Mouse (Mus musculus): ENCODE measurements around the gene Zfp553. TPM values are rescaled to one million over a fixed set of nuclear protein-coding genes. Genes with fewer than 3 reads are reported as not detected.

Zfp553 gene
- 53.7 and 55.0 TPM in 2 replicates for polyA plus RNA-seq (2015; fragmentation: Nextera tagmentation; extraction: Ambion mirVana)

GRCm38 (mm10) chr7:127232622-127233367 lies at the start of gene Zfp553, which contains the start of gene Sept1:
TSS of gene Zfp553 (plus strand) at chr7:127233061.
TSS of gene Sept1 (minus strand) at chr7:127233130.
- WGBS, result under 1% methylated on average over 64 of the region's 64 CpGs
- H3K4me1 ChIP-seq, result peaks cover 34% of the 10 kb centered on the region
- peak within 1 kb of the TSS; percentile 97 for H3K4me3 ChIP-seq
- H3K9me3 ChIP-seq, result no peaks in the 10 kb centered on the region
- H3K4me2 ChIP-seq, result peak within 1 kb of the TSS; percentile 79
- no peaks in the 10 kb centered on the region for H3K27me3 ChIP-seq
- peak within 1 kb of the TSS; percentile 99 for H3K27ac ChIP-seq
- H3K9ac ChIP-seq, result peak within 1 kb of the TSS; percentile 97
- peaks cover 56% of the 10 kb centered on the region for H3K36me3 ChIP-seq
- ATAC-seq (ENCODE audit: insufficient number of reproducible peaks, insufficient read depth, low FRiP score, low TSS enrichment, low read depth), result peak; percentile 88

GRCm38 (mm10) chr7:127183345-127183744 lies 49.5 kb upstream of the Zfp553 start:
- whole genome bisulfite sequencing, result 78% methylated on average over 8 of the region's 8 CpGs
- Histone ChIP-seq H3K4me1 (no peaks in the 10 kb centered on the region), H3K27ac (no peak overlapping the region), H3K9me3 (no peaks in the 10 kb centered on the region), H3K27me3 (no peaks in the 10 kb centered on the region), H3K36me3 (no peaks in the 10 kb centered on the region), H3K4me2 (no peak overlapping the region), H3K4me3 (no peak overlapping the region), H3K9ac (no peak overlapping the region)
- ATAC-seq (ENCODE audit: insufficient number of reproducible peaks, insufficient read depth, low FRiP score, low TSS enrichment, low read depth), result no peak

GRCm38 (mm10) chr7:127183828-127184227 lies 49.0 kb upstream of the Zfp553 start:
- 79% methylated on average over 6 of the region's 6 CpGs for WGBS
- H3K36me3 ChIP-seq, result no peaks in the 10 kb centered on the region
- H3K4me2 ChIP-seq, result no peak overlapping the region
- ATAC-seq (ENCODE audit: insufficient number of reproducible peaks, insufficient read depth, low FRiP score, low TSS enrichment, low read depth), result no peak
- no peaks in the 10 kb centered on the region for H3K4me1 ChIP-seq
- H3K9me3 ChIP-seq, result no peaks in the 10 kb centered on the region
- no peaks in the 10 kb centered on the region for H3K27me3 ChIP-seq
- H3K9ac ChIP-seq, result no peak overlapping the region
- H3K4me3 ChIP-seq, result no peak overlapping the region
- H3K27ac ChIP-seq, result no peak overlapping the region

GRCm38 (mm10) chr7:127184720-127185119 lies 48.1 kb upstream of the Zfp553 start:
- H3K4me1 ChIP-seq, result no peaks in the 10 kb centered on the region
- no peak overlapping the region for H3K4me3 ChIP-seq
- no peaks in the 10 kb centered on the region for H3K36me3 ChIP-seq
- no peak overlapping the region for H3K4me2 ChIP-seq
- H3K27me3 ChIP-seq, result no peaks in the 10 kb centered on the region
- no peak for ATAC-seq (ENCODE audit: insufficient number of reproducible peaks, insufficient read depth, low FRiP score, low TSS enrichment, low read depth)
- WGBS, result 40% methylated on average over 1 of the region's 1 CpGs
- H3K27ac ChIP-seq, result no peak overlapping the region
- no peaks in the 10 kb centered on the region for H3K9me3 ChIP-seq
- no peak overlapping the region for H3K9ac ChIP-seq

GRCm38 (mm10) chr7:127185601-127186000 lies 47.3 kb upstream of the Zfp553 start:
- no peak for ATAC-seq (ENCODE audit: insufficient number of reproducible peaks, insufficient read depth, low FRiP score, low TSS enrichment, low read depth)
- H3K4me3 ChIP-seq, result no peak overlapping the region
- H3K4me2 ChIP-seq, result no peak overlapping the region
- no peaks in the 10 kb centered on the region for H3K27me3 ChIP-seq
- 61% methylated on average over 3 of the region's 3 CpGs for WGBS
- H3K9ac ChIP-seq, result no peak overlapping the region
- no peaks in the 10 kb centered on the region for H3K9me3 ChIP-seq
- no peak overlapping the region for H3K27ac ChIP-seq
- 0 out of 2 replicates have a peak, but pooled peaks cover 2% of the 10 kb centered on the region for H3K36me3 ChIP-seq
- no peaks in the 10 kb centered on the region for H3K4me1 ChIP-seq

- Histone ChIP-seq H3K4me2 (no peak overlapping the region), H3K36me3 (peaks cover 19% of the 10 kb centered on the region), H3K9me3 (no peaks in the 10 kb centered on the region), H3K27ac (no peak overlapping the region), H3K4me1 (no peaks in the 10 kb centered on the region), H3K27me3 (no peaks in the 10 kb centered on the region), H3K9ac (no peak overlapping the region), H3K4me3 (no peak overlapping the region)
- WGBS, result 70% methylated on average over 10 of the region's 10 CpGs
- ATAC-seq (ENCODE audit: insufficient number of reproducible peaks, insufficient read depth, low FRiP score, low TSS enrichment, low read depth), result no peak
Observed at GRCm38 (mm10) chr7:127187351-127187750, 45.5 kb upstream of the Zfp553 start.

GRCm38 (mm10) chr7:127188305-127189276 lies 44.3 kb upstream of the Zfp553 start:
- H3K27ac ChIP-seq, result no peak overlapping the region
- H3K9ac ChIP-seq, result no peak overlapping the region
- WGBS, result 83% methylated on average over 17 of the region's 17 CpGs
- ATAC-seq (ENCODE audit: insufficient number of reproducible peaks, insufficient read depth, low FRiP score, low TSS enrichment, low read depth), result no peak
- no peak overlapping the region for H3K4me3 ChIP-seq
- H3K9me3 ChIP-seq, result no peaks in the 10 kb centered on the region
- no peaks in the 10 kb centered on the region for H3K27me3 ChIP-seq
- no peak overlapping the region for H3K4me2 ChIP-seq
- H3K4me1 ChIP-seq, result no peaks in the 10 kb centered on the region; the same call in 1 of the 2 replicates
- peaks cover 32% of the 10 kb centered on the region for H3K36me3 ChIP-seq

GRCm38 (mm10) chr7:127190672-127191071 lies 42.2 kb upstream of the Zfp553 start:
- Histone ChIP-seq H3K27ac (no peak overlapping the region), H3K4me3 (no peak overlapping the region), H3K27me3 (no peaks in the 10 kb centered on the region), H3K36me3 (peaks cover 43% of the 10 kb centered on the region), H3K4me1 (peaks cover 17% of the 10 kb centered on the region), H3K4me2 (no peak overlapping the region), H3K9me3 (no peaks in the 10 kb centered on the region), H3K9ac (no peak overlapping the region)
- ATAC-seq (ENCODE audit: insufficient number of reproducible peaks, insufficient read depth, low FRiP score, low TSS enrichment, low read depth), result no peak
- WGBS, result 91% methylated on average over 6 of the region's 6 CpGs

GRCm38 (mm10) chr7:127192989-127193388 lies 39.9 kb upstream of the Zfp553 start:
- Histone ChIP-seq H3K9me3 (no peaks in the 10 kb centered on the region), H3K9ac (no peak overlapping the region), H3K4me2 (no peak overlapping the region), H3K36me3 (peaks cover 58% of the 10 kb centered on the region), H3K4me3 (no peak overlapping the region), H3K27ac (no peak overlapping the region), H3K27me3 (no peaks in the 10 kb centered on the region), H3K4me1 (peaks cover 28% of the 10 kb centered on the region)
- ATAC-seq (ENCODE audit: insufficient number of reproducible peaks, insufficient read depth, low FRiP score, low TSS enrichment, low read depth), result no peak
- WGBS, result 93% methylated on average over 5 of the region's 5 CpGs

- H3K9ac ChIP-seq, result peak overlapping the region; percentile 80
- H3K27me3 ChIP-seq, result no peaks in the 10 kb centered on the region
- H3K27ac ChIP-seq, result no peak overlapping the region
- H3K9me3 ChIP-seq, result no peaks in the 10 kb centered on the region
- 92% methylated on average over 17 of the region's 17 CpGs for WGBS
- H3K4me2 ChIP-seq, result peak overlapping the region; percentile 84
- no peak for ATAC-seq (ENCODE audit: insufficient number of reproducible peaks, insufficient read depth, low FRiP score, low TSS enrichment, low read depth)
- peaks cover 28% of the 10 kb centered on the region for H3K4me1 ChIP-seq
- H3K4me3 ChIP-seq, result peak overlapping the region; percentile 74
- H3K36me3 ChIP-seq, result peaks cover 69% of the 10 kb centered on the region
Observed at GRCm38 (mm10) chr7:127194011-127194632, 38.7 kb upstream of the Zfp553 start.

GRCm38 (mm10) chr7:127194633-127195029 lies 38.2 kb upstream of the Zfp553 start:
- Histone ChIP-seq H3K4me2 (peak overlapping the region; percentile 84), H3K27ac (0 out of 2 replicates have a peak overlapping the region, but pooled peaks have one; percentile 93), H3K9me3 (no peaks in the 10 kb centered on the region), H3K4me1 (peaks cover 28% of the 10 kb centered on the region), H3K4me3 (peak overlapping the region; percentile 74), H3K27me3 (no peaks in the 10 kb centered on the region), H3K9ac (peak overlapping the region; percentile 80), H3K36me3 (peaks cover 74% of the 10 kb centered on the region)
- 74% methylated on average over 7 of the region's 7 CpGs for WGBS
- no peak for ATAC-seq (ENCODE audit: insufficient number of reproducible peaks, insufficient read depth, low FRiP score, low TSS enrichment, low read depth)

Data from embryonic facial prominence, embryonic 13.5 days (tissue).